Mouse (Mus musculus) small intestine, adult 2 months (tissue): ENCODE measurements at regions not wholly inside any gene's neighbourhood (a gene's known extent, or its start where the extent isn't known, plus 50 kb on each side); places are given as distances from the start of the nearest gene placed in this dataset.

Source experiments
- CTCF ChIP-seq: fragments of 200-500 bp; IDR thresholded peaks from 2 replicates; pipeline ENCODE4 v1.5.1; 2012; ENCODE audit warnings: low read depth, mild to moderate bottlenecking, control low read depth, inconsistent platforms, low read length, moderate library complexity, mixed read lengths; ENCODE audit not compliant: insufficient replicate concordance, insufficient read length; ENCODE audit errors: extremely low read depth
- POLR2A ChIP-seq: fragments of 200-500 bp; IDR thresholded peaks from 2 replicates; pipeline ENCODE4 v1.6.1; 2012; ENCODE audit warnings: low read depth, mild to moderate bottlenecking, control low read depth, inconsistent platforms, low read length, moderate library complexity

DNA sequence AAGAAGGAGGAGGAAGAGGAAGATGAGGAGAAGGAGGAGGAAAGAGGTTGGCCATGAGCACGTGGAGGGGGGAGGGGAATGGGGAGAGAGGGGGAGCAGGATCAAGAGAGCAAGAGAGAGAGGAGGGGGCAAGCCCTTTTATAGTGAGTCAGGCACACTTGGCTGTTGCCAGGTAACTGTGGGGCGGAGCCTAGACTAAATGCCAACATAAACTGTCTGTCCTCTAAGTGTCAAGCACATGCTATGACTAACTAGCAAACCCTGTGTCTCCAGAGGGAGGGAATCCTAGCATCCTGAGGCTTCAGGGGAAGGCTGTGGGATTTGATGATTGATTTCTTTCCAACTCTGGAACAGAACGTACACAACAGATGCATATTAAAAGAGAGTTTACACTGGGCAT, 223.2 kb downstream of the Gadd45g start:
- TF ChIP-seq CTCF (no peak), POLR2A (no peak)
